In genomic region chr5:43990316-43990715, GRCm38 (mm10) we compare ENCODE assay signal across 8 mouse cellular contexts. TPM values are rescaled to one million over a fixed set of nuclear protein-coding genes. Genes with fewer than 3 reads are reported as not detected.
DNase-seq lines count a peak whose midpoint lies in the region; ATAC-seq and TF ChIP-seq lines count a peak whose summit lies in the region.

No protein-coding gene starts in this region.

- no peak overlapping the region for H3K4me2 ChIP-seq in heart, embryonic 12.5 days
- no peak overlapping the region for H3K4me2 ChIP-seq in forebrain, postnatal 0 days (ENCODE audit: low read depth)
- H3K4me2 ChIP-seq in midbrain, postnatal 0 days (ENCODE audit: low read depth, low read length, poor library complexity, severe bottlenecking): no peak overlapping the region

- no peak overlapping the region for H3K27ac ChIP-seq in heart, embryonic 12.5 days (ENCODE audit: poor library complexity, severe bottlenecking)
- H3K27ac ChIP-seq in forebrain, postnatal 0 days (ENCODE audit: low read depth, low read length): no peak overlapping the region
- no peak overlapping the region for H3K27ac ChIP-seq in midbrain, postnatal 0 days (ENCODE audit: low read depth, low read length)
- no peak overlapping the region for H3K27ac ChIP-seq in thymus, adult 2 months (ENCODE audit: control insufficient read depth, insufficient read depth, low read length)

- H3K4me3 ChIP-seq in heart, embryonic 12.5 days: no peak overlapping the region
- H3K4me3 ChIP-seq in forebrain, postnatal 0 days (ENCODE audit: low read depth, low read length): no peak overlapping the region
- H3K4me3 ChIP-seq in midbrain, postnatal 0 days (ENCODE audit: low read depth, low read length): no peak overlapping the region
- no peak overlapping the region for H3K4me3 ChIP-seq in thymus, adult 2 months (ENCODE audit: control insufficient read depth, insufficient read depth, low read length)

- H3K9ac ChIP-seq in heart, embryonic 12.5 days: no peak overlapping the region
- no peak overlapping the region for H3K9ac ChIP-seq in forebrain, postnatal 0 days
- H3K9ac ChIP-seq in midbrain, postnatal 0 days (replicated peaks; ENCODE audit: low read length, poor library complexity, severe bottlenecking): no peak overlapping the region

- no peaks in the 10 kb centered on the region for H3K27me3 ChIP-seq in heart, embryonic 12.5 days (replicated peaks)
- no peaks in the 10 kb centered on the region for H3K27me3 ChIP-seq in forebrain, postnatal 0 days (ENCODE audit: insufficient read depth, low read length)
- H3K27me3 ChIP-seq in midbrain, postnatal 0 days (ENCODE audit: insufficient read depth, low read length): no peaks in the 10 kb centered on the region
- H3K27me3 ChIP-seq in thymus, adult 2 months (ENCODE audit: control insufficient read depth, insufficient read depth, low read length): no peaks in the 10 kb centered on the region

- DNase-seq in heart, adult 8-10 months (ENCODE audit: low spot score): peak; percentile 42
- DNase-seq in CD4-positive, CD25-positive, alpha-beta regulatory T cell, adult 2 months (ENCODE audit: low read depth, low spot score): peak; percentile 74
- peak; percentile 74 to 82 for DNase-seq in adrenal gland, postnatal 36 days
- DNase-seq in forebrain, postnatal 0 days: peak; percentile 26
- peak; percentile 79 to 82 for DNase-seq in kidney, postnatal 4 days
- DNase-seq in midbrain, postnatal 0 days (ENCODE audit: low spot score): peak; percentile 17
- DNase-seq in thymus, adult 2 months: peak; percentile 78

- 49% methylated on average over 6 of the region's 6 CpGs for WGBS in heart, embryonic 12.5 days
- WGBS in forebrain, postnatal 0 days: 50% methylated on average over 6 of the region's 6 CpGs
- 66% methylated on average over 6 of the region's 6 CpGs for WGBS in midbrain, postnatal 0 days
- WGBS in thymus, adult 2 months: 50% methylated on average over 6 of the region's 6 CpGs

- H3K4me1 ChIP-seq in heart, embryonic 12.5 days (replicated peaks): no peaks in the 10 kb centered on the region
- H3K4me1 ChIP-seq in forebrain, postnatal 0 days (ENCODE audit: insufficient read depth): no peaks in the 10 kb centered on the region
- H3K4me1 ChIP-seq in midbrain, postnatal 0 days (ENCODE audit: insufficient read depth, low read length): no peaks in the 10 kb centered on the region
- H3K4me1 ChIP-seq in thymus, adult 2 months (replicated peaks; ENCODE audit: control insufficient read depth, insufficient read depth, low read length): no peaks in the 10 kb centered on the region

- H3K9me3 ChIP-seq in heart, embryonic 12.5 days (replicated peaks): no peaks in the 10 kb centered on the region
- no peaks in the 10 kb centered on the region for H3K9me3 ChIP-seq in forebrain, postnatal 0 days (ENCODE audit: low read length)
- H3K9me3 ChIP-seq in midbrain, postnatal 0 days (ENCODE audit: low read length): no peaks in the 10 kb centered on the region

- no peak for TF ChIP-seq POLR2A in thymus, adult 2 months (IDR thresholded peaks at IDR 0.05; ENCODE audit: control insufficient read depth, extremely low read depth, insufficient read depth, low read length, poor library complexity)

- H3K36me3 ChIP-seq in heart, embryonic 12.5 days: no peaks in the 10 kb centered on the region
- no peaks in the 10 kb centered on the region for H3K36me3 ChIP-seq in forebrain, postnatal 0 days (ENCODE audit: insufficient read depth)
- no peaks in the 10 kb centered on the region for H3K36me3 ChIP-seq in midbrain, postnatal 0 days (ENCODE audit: insufficient read depth, low read length)
- H3K36me3 ChIP-seq in thymus, adult 2 months (ENCODE audit: control insufficient read depth, insufficient read depth, low read length): no peaks in the 10 kb centered on the region

- TF ChIP-seq CTCF in forebrain, postnatal 0 days (IDR thresholded peaks at IDR 0.05; ENCODE audit: low read depth): peak; percentile 66
- peak; percentile 70 for TF ChIP-seq CTCF in midbrain, postnatal 0 days (IDR thresholded peaks at IDR 0.05)
- no peak for TF ChIP-seq CTCF in thymus, adult 2 months (IDR thresholded peaks at IDR 0.05; ENCODE audit: borderline replicate concordance, control insufficient read depth, extremely low read depth, insufficient read depth, low read length, poor library complexity)

- ATAC-seq in heart, embryonic 12.5 days (ENCODE audit: insufficient number of reproducible peaks, low FRiP score): no peak
- no peak for ATAC-seq in forebrain, postnatal 0 days
- no peak for ATAC-seq in midbrain, postnatal 0 days (ENCODE audit: low FRiP score)

RNA-seq across cellular contexts. Expression of gene Fgfbp1, which starts 8.7 kb away (rescaled TPM):
- under 1 TPM in 3 of 4 experiments, not detected in 1; 0.22 to 0.28 (median 0.22) TPM for total RNA-seq in heart, adult 8-10 months (2022)
- 0.17 TPM in 1 of 2 replicates, not detected in the other for polyA plus RNA-seq in heart, embryonic 12.5 days (2016; fragmentation: Nextera tagmentation; extraction: Ambion mirVana)
- total RNA-seq in adrenal gland, postnatal 36 days (2021): not detected
- 9.2 and 12.6 TPM in 2 replicates for total RNA-seq in forebrain, postnatal 0 days (2014; rRNA removed)
- polyA plus RNA-seq in forebrain, postnatal 0 days (2015; fragmentation: Nextera tagmentation; extraction: Ambion mirVana): 10.6 and 11.1 TPM in 2 replicates
- total RNA-seq in midbrain, postnatal 0 days (2014; rRNA removed): 9.1 and 10.1 TPM in 2 replicates
- 14.3 and 16.3 TPM in 2 replicates for polyA plus RNA-seq in midbrain, postnatal 0 days (2015; fragmentation: Nextera tagmentation; extraction: Ambion mirVana)
- 0.69 and 0.78 TPM in 2 replicates for polyA plus RNA-seq in thymus, adult 2 months (2012; rRNA removed)

Comparison
In these comparisons a context has a peak if more than half of its experiments do, and no peak if none do; other contexts are left out.
1. DNase-seq: peak in every context shown above with its lines; median percentile 80 in kidney, postnatal 4 days; 78 in adrenal gland, postnatal 36 days; 78 in thymus, adult 2 months; 74 in CD4-positive, CD25-positive, alpha-beta regulatory T cell, adult 2 months; 42 in heart, adult 8-10 months; 26 in forebrain, postnatal 0 days; 17 in midbrain, postnatal 0 days.